Comparison of ENCODE assay signal across 9 mouse cellular contexts in genomic region chr8:88316139-88316931, GRCm38 (mm10). TPM values are rescaled to one million over a fixed set of nuclear protein-coding genes. Genes with fewer than 3 reads are reported as not detected.
DNase-seq lines count a peak whose midpoint lies in the region; ATAC-seq lines count a peak whose summit lies in the region.
"Had no signal": no experiment of that assay in that cellular context is flagged by ENCODE, and none has a peak within 500 bp of the region (broad histone marks: within the 10 kb centered on the region; RNA-seq: fewer than 3 reads in every experiment).

No protein-coding gene starts in this region.

- no peaks in the 10 kb centered on the region for H3K9me3 ChIP-seq in neural tube, embryonic 13.5 days
- no peaks in the 10 kb centered on the region for H3K9me3 ChIP-seq in heart, embryonic 16.5 days (replicated peaks; ENCODE audit: control insufficient read depth, low read length)
- no peaks in the 10 kb centered on the region for H3K9me3 ChIP-seq in limb, embryonic 11.5 days (ENCODE audit: control insufficient read depth, low read length)
- no peaks in the 10 kb centered on the region for H3K9me3 ChIP-seq in stomach, embryonic 15.5 days

- H3K27ac ChIP-seq in neural tube, embryonic 13.5 days (replicated peaks), result peak overlapping the region; percentile 42; the same call in 1 of the 2 replicates
- H3K27ac ChIP-seq in heart, embryonic 16.5 days (ENCODE audit: low read length), result no peak overlapping the region
- H3K27ac ChIP-seq in limb, embryonic 11.5 days (replicated peaks; ENCODE audit: low read depth, low read length), result no peak overlapping the region
- peak overlapping the region; percentile 19; the same call in 1 of the 2 replicates for H3K27ac ChIP-seq in stomach, embryonic 15.5 days
- H3K27ac ChIP-seq: liver, embryonic 14.5 days had no signal

- H3K4me1 ChIP-seq in neural tube, embryonic 13.5 days (replicated peaks), result peaks cover 19% of the 10 kb centered on the region
- peaks cover 12% of the 10 kb centered on the region; the same call in 1 of the 2 replicates for H3K4me1 ChIP-seq in heart, embryonic 16.5 days (ENCODE audit: control insufficient read depth, insufficient read depth, low read length)
- H3K4me1 ChIP-seq in limb, embryonic 11.5 days (ENCODE audit: control insufficient read depth, insufficient read depth, low read length), result peaks cover 12% of the 10 kb centered on the region
- H3K4me1 ChIP-seq in stomach, embryonic 15.5 days, result peaks cover 20% of the 10 kb centered on the region

- peak; percentile 62 to 79 for DNase-seq in adrenal gland, adult (ENCODE audit: inconsistent age in 2 of 2, low spot score in 1 of 2)
- DNase-seq in adrenal gland, adult 8-10 months, result no peak
- DNase-seq in neural tube, embryonic 10.5 days (ENCODE audit: extremely low spot score, low spot score), result no peak
- peak; percentile 39 for DNase-seq in limb, embryonic 11.5 days (ENCODE audit: low spot score)

- peak; percentile 74 for ATAC-seq in neural tube, embryonic 13.5 days (ENCODE audit: low read depth)
- ATAC-seq in heart, embryonic 16.5 days (replicated peaks; ENCODE audit: extremely low read depth, insufficient read depth, low FRiP score), result 0 out of 2 replicates have a peak, but pooled peaks have one; percentile 26
- no peak for ATAC-seq in limb, embryonic 11.5 days (ENCODE audit: insufficient number of reproducible peaks, low FRiP score, low TSS enrichment, low read depth)
- ATAC-seq in stomach, embryonic 15.5 days (ENCODE audit: insufficient read depth, low FRiP score, low read depth), result peak; percentile 21; the same call in 1 of the 2 replicates
- ATAC-seq in inflammation-experienced regulatory T-cells, adult 6 months, result no peak

- no peaks in the 10 kb centered on the region for H3K27me3 ChIP-seq in neural tube, embryonic 13.5 days
- H3K27me3 ChIP-seq in heart, embryonic 16.5 days (ENCODE audit: control insufficient read depth, insufficient read depth, low read length), result no peaks in the 10 kb centered on the region
- no peaks in the 10 kb centered on the region for H3K27me3 ChIP-seq in limb, embryonic 11.5 days (ENCODE audit: control insufficient read depth, insufficient read depth, low read length)
- no peaks in the 10 kb centered on the region for H3K27me3 ChIP-seq in stomach, embryonic 15.5 days (replicated peaks)

- 53% methylated on average over 8 of the region's 8 CpGs for WGBS in neural tube, embryonic 13.5 days
- WGBS in heart, embryonic 16.5 days, result 35% methylated on average over 8 of the region's 8 CpGs
- 29% methylated on average over 8 of the region's 8 CpGs for WGBS in limb, embryonic 11.5 days
- 36% methylated on average over 8 of the region's 8 CpGs for WGBS in stomach, embryonic 15.5 days

- H3K4me3 ChIP-seq in neural tube, embryonic 13.5 days, result no peak overlapping the region
- H3K4me3 ChIP-seq in heart, embryonic 16.5 days (ENCODE audit: low read length), result no peak overlapping the region
- H3K4me3 ChIP-seq in limb, embryonic 11.5 days (ENCODE audit: low read depth, low read length), result no peak overlapping the region
- no peak overlapping the region for H3K4me3 ChIP-seq in stomach, embryonic 15.5 days (replicated peaks)

- H3K9ac ChIP-seq in neural tube, embryonic 13.5 days, result no peak overlapping the region
- H3K9ac ChIP-seq in heart, embryonic 16.5 days (ENCODE audit: low read length), result no peak overlapping the region
- no peak overlapping the region for H3K9ac ChIP-seq in limb, embryonic 11.5 days (ENCODE audit: low read length)
- H3K9ac ChIP-seq in stomach, embryonic 15.5 days, result no peak overlapping the region
- H3K9ac ChIP-seq: liver, embryonic 14.5 days had no signal

- H3K4me2 ChIP-seq in neural tube, embryonic 13.5 days, result no peak overlapping the region
- no peak overlapping the region for H3K4me2 ChIP-seq in heart, embryonic 16.5 days (ENCODE audit: low read depth, low read length)
- H3K4me2 ChIP-seq in limb, embryonic 11.5 days (ENCODE audit: low read depth, severe bottlenecking), result no peak overlapping the region
- no peak overlapping the region for H3K4me2 ChIP-seq in stomach, embryonic 15.5 days

- H3K36me3 ChIP-seq in neural tube, embryonic 13.5 days, result no peaks in the 10 kb centered on the region
- no peaks in the 10 kb centered on the region for H3K36me3 ChIP-seq in heart, embryonic 16.5 days (ENCODE audit: control insufficient read depth, insufficient read depth)
- H3K36me3 ChIP-seq in limb, embryonic 11.5 days (ENCODE audit: control insufficient read depth, insufficient read depth, low read length), result no peaks in the 10 kb centered on the region
- no peaks in the 10 kb centered on the region for H3K36me3 ChIP-seq in stomach, embryonic 15.5 days

RNA-seq across cellular contexts. Expression of gene Adcy7, which starts 44.1 kb away (rescaled TPM):
- 10 to 100 TPM in 2 of 4 experiments, 1 to 10 TPM in 2; 6.4 to 28.7 (median 14.2) TPM for total RNA-seq in adrenal gland, adult 8-10 months (2022)
- 2.5 and 3.2 TPM in 2 replicates for polyA plus RNA-seq in neural tube, embryonic 13.5 days (2015; fragmentation: Nextera tagmentation; extraction: Ambion mirVana)
- 5.0 and 5.9 TPM in 2 replicates for polyA plus RNA-seq in heart, embryonic 16.5 days (2015; fragmentation: Nextera tagmentation; extraction: Ambion mirVana)
- 1.8 and 2.3 TPM in 2 replicates for polyA plus RNA-seq in limb, embryonic 11.5 days (2014; fragmentation: Nextera tagmentation; extraction: Ambion mirVana)
- polyA plus RNA-seq in stomach, embryonic 15.5 days (2015; fragmentation: Nextera tagmentation; extraction: Ambion mirVana), result 6.3 and 7.4 TPM in 2 replicates
- 100 to 1,000 TPM in 1 of 3 experiments, 10 to 100 TPM in 2; 93.6 to 134 (median 97.2) TPM for polyA plus RNA-seq in inflammation-experienced regulatory T-cells, adult 6 months (2017; shearing (Covaris generic))

RNA-seq across cellular contexts. Expression of gene Brd7, which starts 45.7 kb away (rescaled TPM):
- total RNA-seq in adrenal gland, adult 8-10 months (2022), result 10 to 100 TPM; 58.0 to 82.4 (median 64.5) TPM
- 68.2 and 72.0 TPM in 2 replicates for polyA plus RNA-seq in neural tube, embryonic 13.5 days (2015; fragmentation: Nextera tagmentation; extraction: Ambion mirVana)
- polyA plus RNA-seq in heart, embryonic 16.5 days (2015; fragmentation: Nextera tagmentation; extraction: Ambion mirVana), result 60.3 and 64.4 TPM in 2 replicates
- 108 and 112 TPM in 2 replicates for polyA plus RNA-seq in limb, embryonic 11.5 days (2014; fragmentation: Nextera tagmentation; extraction: Ambion mirVana)
- polyA plus RNA-seq in stomach, embryonic 15.5 days (2015; fragmentation: Nextera tagmentation; extraction: Ambion mirVana), result 60.0 and 61.3 TPM in 2 replicates
- 10 to 100 TPM; 63.8 to 67.0 (median 64.7) TPM for polyA plus RNA-seq in inflammation-experienced regulatory T-cells, adult 6 months (2017; shearing (Covaris generic))

Comparison
In these comparisons a context has a peak if more than half of its experiments do, and no peak if none do; other contexts are left out.
1. DNase-seq: peak in adrenal gland, adult (2 of 2) and limb, embryonic 11.5 days (single experiment); none in adrenal gland, adult 8-10 months (single experiment) and neural tube, embryonic 10.5 days (single experiment).
2. ATAC-seq: peak in neural tube, embryonic 13.5 days (single experiment), heart, embryonic 16.5 days (single experiment) and stomach, embryonic 15.5 days (single experiment); none in limb, embryonic 11.5 days (single experiment) and inflammation-experienced regulatory T-cells, adult 6 months (single experiment).
3. H3K27ac ChIP-seq: peak in neural tube, embryonic 13.5 days (single experiment) and stomach, embryonic 15.5 days (single experiment); none in heart, embryonic 16.5 days (single experiment) and limb, embryonic 11.5 days (single experiment).
4. RNA of gene Adcy7, which starts 44.1 kb away (polyA plus RNA-seq): 93.6 to 134 TPM in inflammation-experienced regulatory T-cells, adult 6 months; 6.3 to 7.4 TPM in stomach, embryonic 15.5 days, 5.0 to 5.9 TPM in heart, embryonic 16.5 days, 2.5 to 3.2 TPM in neural tube, embryonic 13.5 days and 1.8 to 2.3 TPM in limb, embryonic 11.5 days; every median in the first group is over 10 times any median in the second.